Mouse (Mus musculus): ENCODE measurements at regions not wholly inside any gene's neighbourhood (a gene's known extent, or its start where the extent isn't known, plus 50 kb on each side); places are given as distances from the start of the nearest gene placed in this dataset.

DNA sequence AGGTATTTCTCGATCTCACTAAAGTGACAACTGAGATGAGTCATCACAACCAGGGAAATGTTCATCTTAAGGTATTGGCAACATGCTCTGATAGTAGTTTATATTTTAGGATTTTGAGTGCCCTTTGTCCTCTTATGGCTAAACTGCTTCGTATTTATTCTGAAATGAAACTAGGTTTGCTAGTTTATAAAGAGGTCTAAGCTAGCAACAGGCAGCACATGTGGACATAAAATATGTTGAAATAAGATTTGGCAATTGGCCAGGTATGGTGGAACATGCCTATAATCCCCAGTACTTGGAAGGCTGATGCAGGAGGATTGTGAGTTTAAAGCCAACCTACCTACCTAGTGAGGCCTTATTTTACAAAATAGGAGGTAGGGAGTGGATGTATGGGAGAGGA is 263.8 kb upstream of the Id2 start:
- TF ChIP-seq GATA1 (IDR thresholded peaks at IDR 0.05; ENCODE audit: borderline replicate concordance, low read length) (no peak), FLI1 (IDR thresholded peaks at IDR 0.05; ENCODE audit: low read length) (no peak)

Data from megakaryocyte, embryonic 14.5 days (primary cell).